Mouse (Mus musculus): ENCODE data around the gene Abca1.

Gene Abca1

DNA sequence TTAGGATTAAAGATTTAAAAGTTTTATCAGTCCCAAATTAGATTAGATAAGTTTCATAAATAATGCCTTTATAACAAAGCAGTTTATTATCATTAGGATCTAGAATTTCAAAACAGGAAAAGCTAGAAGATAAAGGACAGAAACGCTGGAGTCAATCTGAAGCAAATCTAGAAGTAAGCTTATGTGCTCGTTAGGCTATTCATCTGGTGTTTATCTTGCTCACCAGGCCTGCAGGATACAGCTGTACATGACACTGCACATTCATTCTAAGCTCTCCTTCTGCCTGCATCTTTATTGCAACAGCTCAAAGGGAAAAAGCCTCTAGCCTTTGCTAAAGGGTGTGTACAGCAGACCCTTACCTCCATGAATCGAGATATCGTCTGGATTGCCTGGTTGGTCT is 74.1 kb downstream of the Abca1 start:
- no peak for DNase-seq (ENCODE audit: low spot score in 2 of 2)

DNA sequence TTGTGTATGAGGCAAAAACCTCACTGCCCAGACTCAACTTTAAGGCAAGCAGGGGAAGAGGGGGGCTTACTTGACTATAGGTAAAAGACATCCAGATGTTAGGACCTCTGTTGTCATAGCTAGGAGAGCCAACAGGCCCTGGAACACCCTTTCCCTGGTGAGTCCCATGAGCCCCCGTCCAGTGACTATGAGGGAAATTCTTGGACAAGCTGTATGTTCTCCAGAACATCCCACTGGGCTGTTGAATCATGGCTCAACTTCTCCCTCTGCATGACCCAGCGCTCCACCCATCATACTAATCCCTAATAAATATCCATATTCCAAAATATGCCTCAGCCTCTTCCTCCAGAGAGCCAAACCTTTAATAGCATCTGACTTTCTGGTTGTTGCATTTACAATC is 76.6 kb downstream of the Abca1 start:
- DNase-seq (ENCODE audit: low spot score in 2 of 2): no peak

DNA sequence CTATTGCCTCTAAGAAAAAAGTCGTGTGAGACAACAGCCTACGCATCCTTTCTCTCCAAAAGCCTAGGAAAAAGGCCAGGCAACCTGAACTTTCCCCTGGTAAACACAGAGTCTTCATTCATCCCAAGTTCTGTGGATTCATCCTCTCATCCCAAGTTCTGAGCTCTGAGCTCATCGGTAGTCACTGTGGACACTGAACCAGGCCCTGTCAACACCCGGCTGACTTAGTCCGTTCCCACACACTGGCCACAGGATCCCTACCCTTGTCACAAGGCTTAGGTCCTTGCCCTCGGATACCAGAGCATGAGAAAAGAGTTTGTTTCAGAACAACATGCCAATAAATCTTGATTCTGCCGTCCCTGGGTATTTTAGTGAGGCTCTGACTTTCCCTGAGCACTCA is 77.2 kb downstream of the Abca1 start:
- no peak for DNase-seq (ENCODE audit: low spot score in 2 of 2)

DNA sequence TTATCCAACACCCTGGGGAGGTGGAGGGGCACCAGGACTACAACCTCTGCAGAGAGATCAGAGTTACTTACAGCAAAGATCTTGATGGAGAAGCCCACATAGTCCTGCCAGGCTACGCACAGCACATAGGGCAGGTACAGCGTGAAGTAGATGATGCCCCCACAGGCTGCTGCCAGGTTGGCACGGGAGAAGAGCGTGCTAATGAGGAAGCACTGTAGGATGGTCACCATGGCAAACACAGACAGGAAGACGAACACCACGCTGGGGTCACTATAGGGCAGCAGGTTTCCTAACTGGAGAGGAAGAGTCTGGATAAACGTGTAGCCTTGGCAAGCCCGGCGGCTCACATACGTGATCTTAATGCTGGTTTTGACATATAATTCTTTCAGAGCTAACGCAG is 77.8 kb downstream of the Abca1 start:
- no peak for DNase-seq (ENCODE audit: low spot score in 2 of 2)

DNA sequence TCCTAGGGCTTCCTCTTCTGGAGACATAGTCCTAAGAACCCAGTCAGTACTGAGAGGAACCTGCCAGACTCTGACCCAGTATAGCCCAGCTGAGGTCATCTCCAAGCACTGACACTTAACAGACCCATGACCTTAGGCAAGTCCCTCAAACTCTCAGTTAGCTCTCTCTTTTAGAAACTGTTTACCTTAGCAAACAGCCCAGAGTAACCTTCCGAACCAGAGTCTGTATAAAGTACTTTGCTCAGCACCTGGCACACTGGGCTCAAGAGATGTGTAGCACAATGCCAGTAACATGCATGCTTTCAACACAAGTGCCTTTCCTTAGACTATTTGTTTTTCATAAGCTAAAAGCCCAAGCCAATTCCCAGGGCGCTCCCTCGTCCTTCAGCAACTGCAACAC is 79.4 kb downstream of the Abca1 start:
- no peak for DNase-seq (ENCODE audit: low spot score in 2 of 2)

DNA sequence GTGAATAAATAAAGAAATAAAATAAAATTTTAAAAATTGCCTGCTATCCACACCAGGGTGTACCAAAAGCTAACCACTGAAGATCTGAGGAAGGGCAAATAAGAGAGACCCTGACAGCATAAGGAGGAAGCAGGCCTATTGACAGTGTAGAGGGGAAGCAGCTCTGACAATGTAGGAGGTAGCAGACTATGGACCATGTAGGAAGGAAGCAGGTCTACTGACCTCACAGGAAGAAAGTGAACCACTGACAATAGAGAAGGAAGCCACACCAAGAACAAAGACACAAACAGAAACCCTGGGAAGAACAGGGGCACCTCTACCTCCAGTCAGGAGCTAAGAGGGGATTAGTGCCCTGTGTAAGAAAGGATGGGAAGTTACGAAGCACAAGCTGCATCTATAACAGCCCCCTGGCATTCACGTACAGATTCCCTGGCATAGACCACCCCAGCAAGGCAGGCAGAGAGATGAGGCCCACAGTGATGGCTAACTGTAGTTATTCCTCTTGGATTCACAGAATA is 80.8 kb downstream of the Abca1 start:
- no peak for DNase-seq (ENCODE audit: low spot score in 2 of 2)

DNA sequence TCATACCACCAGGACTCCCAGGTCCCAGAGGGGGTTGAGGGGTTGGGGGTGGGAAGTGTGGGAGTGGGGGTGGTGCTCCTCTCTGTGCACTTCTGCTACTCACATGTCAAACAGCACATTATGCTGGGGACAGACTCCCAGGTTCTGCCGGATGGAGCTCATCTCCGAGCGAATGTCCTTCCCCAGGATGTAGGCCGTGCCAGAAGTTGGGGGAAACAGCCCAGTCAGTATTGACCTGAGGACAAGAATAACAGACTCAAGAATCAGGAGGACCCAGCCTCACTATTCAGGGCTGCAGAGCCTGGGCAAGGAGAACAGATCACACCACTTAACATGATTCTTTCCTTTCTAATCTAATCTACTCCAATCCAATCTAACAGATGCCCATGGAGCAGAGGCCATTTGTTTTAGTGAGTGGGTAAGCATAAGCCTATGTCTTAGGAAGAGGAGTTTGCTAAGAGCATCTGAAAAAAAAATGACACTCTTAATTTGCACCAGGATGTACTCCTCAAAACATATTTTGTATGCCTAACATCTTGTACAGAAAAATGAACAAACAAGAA is 82.8 kb downstream of the Abca1 start:
- no peak for DNase-seq (ENCODE audit: low spot score in 2 of 2)

DNA sequence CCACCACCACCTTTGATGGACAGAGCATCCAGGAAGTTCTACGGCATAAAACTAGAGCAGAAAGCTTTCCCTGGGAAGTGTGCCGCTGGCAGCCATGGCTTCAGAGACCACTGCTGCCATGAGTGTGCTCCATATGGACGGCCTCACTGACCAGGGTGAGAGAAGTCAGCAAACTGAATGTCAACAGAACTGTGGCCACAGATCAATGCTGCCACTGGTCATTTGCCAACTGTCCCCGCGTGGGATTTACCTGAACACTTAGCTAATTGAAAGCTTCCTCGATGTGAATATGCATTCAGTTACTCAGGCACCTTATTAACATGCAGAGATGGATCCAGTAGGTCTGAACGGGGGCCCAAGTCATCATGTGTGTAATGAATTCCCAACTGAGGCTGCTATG is 86.7 kb downstream of the Abca1 start:
- no peak for DNase-seq (ENCODE audit: low spot score in 2 of 2)

DNA sequence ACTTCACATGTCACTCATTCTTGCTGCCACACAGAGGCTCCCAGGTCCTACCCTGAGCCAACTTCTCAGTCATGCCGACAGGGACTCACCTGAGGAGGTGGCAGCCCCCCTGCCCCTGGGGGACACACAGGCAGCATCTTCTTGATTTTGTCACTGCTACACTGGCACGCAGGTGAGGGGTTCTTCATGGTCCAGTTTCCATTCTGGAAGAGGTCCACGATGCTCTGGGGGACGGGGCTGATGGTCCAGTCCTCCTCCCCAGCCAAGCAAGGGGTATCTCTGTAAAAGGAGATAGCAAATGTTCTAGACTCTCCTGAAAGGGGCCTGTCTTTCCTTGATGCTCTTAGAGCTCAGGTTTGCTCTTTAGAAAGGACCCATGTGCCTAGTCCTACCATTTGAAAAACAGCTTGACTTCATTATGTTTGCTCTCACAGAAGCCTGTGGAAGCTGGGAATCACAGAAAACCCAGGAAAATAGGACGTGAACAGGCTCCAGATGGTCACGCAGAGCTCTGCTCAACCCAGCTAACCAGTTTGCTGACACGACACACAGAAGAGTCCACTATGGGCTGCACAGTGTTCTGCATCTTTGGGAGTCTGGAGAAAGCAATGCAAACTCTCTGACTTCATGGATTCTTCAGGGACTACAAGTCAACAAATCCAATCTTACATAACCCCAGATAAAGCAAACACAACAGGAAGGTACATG is 97.2 kb downstream of the Abca1 start:
- DNase-seq (ENCODE audit: low spot score in 2 of 2): no peak

DNA sequence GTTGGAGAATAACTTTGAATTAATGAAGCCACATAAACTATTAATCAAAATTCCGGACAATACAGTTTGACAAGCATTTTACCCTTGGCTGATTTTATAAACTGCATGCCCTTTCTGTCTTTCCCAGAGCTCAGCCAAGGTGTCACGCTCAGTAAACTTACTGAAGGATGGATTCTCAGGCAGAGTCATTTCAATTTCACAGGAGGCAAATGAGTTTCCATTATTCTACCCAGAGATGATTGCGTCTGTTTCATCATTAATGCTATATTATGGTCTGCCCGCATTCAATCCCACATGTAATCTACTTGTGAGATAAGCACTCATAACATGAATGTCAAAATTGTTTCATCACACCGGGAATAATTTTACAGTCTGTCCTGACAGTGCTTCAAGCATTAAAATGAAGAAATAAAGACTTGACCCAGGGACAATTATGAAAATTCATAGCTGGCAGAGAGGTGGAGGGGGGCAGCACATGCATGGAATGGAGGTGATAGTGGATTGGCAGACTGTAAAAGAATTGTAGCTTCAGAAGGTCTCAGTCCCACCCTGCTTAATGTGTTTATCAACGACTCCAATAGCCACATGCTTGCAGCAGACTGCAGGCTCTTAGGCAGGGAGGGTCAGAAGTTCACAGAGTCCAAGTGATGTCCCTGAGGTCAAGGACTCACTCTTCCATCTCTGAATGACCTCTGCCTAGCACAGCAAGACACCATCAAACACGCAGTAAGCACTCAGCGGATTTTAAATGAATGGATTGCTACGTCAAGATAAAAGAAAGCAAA is 113.3 kb downstream of the Abca1 start:
- DNase-seq (ENCODE audit: low spot score in 2 of 2): no peak

DNA sequence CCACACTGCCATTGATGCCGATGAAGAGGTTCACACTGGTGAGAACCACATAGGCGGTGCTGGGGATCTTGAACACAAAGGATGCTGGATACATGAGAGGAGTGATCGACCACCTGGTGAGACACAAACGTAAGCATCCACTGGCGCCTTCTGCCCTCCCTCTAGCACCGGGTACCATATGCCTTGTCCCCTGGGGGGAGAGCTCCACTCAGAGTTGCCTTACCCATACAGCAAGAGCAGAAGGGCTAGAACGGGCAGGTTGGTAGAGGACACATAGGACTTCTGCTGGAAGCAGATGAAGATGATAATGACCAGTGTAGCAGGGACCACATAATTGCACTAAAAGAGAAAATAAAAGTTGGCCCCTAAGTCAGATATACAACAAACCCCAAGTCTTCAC is 113.9 kb downstream of the Abca1 start:
- DNase-seq (ENCODE audit: low spot score in 2 of 2): no peak

DNA sequence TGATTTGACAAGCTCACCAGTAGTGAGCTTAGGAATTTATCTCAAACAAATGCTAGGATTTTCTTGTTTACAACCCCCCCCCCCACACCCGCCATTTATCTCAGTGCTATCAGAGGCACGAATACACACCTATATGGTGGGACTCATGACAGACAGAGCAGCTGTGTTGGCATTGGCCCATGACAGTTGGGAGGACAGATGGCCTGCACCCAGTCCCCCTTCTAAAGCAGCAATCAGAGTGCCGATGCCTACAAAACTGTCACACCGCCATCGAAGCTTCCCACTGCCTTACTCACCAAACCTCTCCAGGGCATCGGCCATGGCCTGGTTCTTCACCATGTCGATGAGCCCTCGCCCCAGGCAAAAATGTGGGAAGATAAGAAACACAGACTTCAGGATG is 115.9 kb downstream of the Abca1 start:
- no peak for DNase-seq (ENCODE audit: low spot score in 2 of 2)

DNA sequence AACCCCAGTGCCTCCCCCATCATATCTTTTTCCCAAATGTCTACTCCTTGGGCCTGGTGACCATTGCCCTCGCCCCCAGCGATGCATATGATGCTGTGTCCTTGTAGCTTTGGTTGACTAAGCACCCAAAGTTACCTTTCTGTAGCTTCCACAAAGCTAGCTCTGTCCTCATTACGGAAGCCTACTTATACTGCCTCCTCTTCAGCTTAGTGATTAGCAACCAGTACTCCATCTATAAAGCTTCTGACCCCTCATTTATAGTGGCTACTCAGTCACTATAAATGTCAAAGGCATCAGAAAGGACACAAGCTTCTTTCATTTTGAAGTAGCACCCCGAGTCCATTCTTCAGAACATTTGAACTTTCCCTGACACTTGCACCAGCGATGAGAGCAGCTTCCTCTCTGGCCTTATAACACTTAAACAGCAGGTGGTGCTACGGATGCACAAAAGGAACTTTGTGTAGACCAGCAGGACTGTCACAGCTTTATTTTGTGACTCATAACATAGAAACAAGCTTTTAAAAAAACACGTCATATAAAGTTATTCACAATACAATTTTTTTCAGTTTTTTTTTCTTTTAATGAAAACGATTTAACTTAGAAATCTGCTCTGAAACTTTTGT is 129.3 kb downstream of the Abca1 start:
- no peak for DNase-seq (ENCODE audit: low spot score in 2 of 2)

DNA sequence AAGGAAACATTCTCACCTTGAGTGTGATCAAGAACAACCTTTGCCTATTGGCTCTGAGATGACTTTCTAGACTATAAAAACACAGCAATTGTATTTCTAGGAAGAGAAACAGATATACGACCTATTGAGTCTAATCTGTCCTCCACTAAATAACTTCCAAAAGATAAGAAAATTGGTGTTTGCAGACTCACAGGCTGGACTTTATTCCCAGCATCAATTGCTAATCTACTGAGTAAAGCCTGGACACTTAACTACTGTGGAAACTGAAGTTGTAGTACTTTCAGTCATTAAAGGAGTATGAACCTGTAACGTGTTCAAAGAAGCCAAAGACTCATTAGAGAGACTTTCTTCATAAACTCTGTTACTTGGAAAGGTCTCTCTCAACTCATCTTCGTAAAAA is 131.9 kb downstream of the Abca1 start:
- DNase-seq (ENCODE audit: low spot score in 2 of 2): no peak

DNA sequence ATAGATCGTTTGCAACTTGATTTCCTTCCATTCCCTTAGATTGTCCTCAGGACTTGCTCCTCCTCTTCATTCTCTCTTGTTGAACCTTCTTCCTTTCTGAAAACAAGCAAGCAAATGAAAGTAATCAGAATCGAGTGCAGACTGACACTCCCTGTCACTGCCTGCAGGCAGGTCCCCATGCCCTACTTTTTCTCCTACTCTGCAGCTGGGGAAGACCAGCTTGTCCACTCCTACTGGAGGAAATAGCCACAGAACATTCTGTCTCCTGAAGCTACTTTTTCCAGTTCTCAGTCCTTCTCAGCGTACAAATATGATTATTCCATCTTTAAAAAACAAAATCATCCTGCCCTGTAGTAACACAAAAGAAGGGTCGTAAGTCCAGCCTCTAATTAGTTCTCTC is 135.3 kb downstream of the Abca1 start:
- no peak for DNase-seq (ENCODE audit: low spot score in 2 of 2)

DNA sequence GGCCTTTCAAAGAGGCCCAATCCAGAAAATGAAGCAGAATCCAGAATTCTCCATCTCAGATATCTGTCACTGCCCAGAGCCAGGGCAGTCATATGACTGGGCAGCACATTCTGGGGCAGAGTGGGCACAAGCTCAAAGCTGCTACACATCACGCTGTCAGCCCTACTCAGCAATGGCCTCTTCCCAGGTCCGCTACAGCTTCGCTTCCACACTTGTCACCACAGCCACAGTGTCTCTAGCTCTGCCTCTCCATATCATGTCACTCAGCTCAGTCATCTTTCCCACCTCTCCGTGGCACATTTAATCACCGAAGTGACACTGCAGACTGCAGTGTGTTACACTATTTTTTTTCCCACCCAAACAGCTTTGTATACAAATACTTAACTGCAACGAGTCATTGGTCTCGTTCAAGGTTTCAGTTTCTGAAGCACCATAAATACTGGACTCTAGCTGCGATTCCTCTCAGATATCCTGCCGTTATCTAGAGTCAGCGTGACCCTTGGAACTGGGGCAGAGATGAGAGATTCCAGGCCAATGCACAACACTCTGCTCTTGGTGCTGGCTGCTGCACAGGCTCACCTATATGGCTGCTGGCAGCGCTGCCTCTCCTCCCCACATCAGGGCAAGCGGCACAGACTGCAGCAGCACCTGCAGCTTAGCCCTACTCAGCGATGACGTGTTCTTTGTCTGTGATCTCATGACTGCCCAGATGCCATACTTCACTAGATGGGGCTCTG is 136.3 kb downstream of the Abca1 start:
- no peak for DNase-seq (ENCODE audit: low spot score in 2 of 2)

DNA sequence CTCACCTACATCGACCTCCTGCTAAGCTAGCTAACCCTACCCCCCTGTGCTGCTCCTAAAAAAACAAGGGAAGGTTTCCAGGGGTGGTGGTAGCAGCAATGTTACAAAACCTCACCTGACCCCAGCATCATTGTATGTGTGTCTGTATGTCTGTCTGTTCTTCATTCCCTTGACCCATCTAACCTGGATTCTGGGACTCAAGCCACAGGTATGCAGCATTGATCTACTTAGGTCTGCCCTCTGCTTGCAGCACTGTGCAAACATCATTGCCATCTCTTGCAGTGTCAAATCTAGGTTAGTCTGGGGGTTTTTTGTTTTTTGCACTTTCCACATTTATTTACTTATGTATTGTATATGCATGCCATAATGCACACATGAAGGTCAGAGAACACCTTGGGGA is 141.3 kb downstream of the Abca1 start:
- no peak for DNase-seq (ENCODE audit: low spot score in 2 of 2)

DNA sequence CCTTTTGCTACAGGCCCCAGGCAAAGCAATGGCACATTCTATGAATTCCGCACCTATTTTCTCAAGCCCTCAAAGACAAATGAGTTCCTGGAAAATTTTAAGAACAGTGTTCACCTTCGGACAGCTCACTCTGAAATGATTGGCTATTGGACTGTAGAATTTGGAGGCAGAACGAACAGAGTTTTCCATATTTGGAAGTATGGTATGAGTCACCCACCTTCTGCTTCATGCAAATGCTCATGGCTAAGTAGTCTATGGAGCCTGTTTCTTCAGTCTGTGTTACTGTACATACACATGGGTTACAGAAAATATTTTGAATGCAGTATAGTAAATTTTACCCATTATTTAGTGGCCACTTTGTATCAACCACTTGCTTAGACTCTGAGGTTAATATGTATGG is 144.7 kb downstream of the Abca1 start:
- no peak for DNase-seq (ENCODE audit: low spot score in 2 of 2)

DNA sequence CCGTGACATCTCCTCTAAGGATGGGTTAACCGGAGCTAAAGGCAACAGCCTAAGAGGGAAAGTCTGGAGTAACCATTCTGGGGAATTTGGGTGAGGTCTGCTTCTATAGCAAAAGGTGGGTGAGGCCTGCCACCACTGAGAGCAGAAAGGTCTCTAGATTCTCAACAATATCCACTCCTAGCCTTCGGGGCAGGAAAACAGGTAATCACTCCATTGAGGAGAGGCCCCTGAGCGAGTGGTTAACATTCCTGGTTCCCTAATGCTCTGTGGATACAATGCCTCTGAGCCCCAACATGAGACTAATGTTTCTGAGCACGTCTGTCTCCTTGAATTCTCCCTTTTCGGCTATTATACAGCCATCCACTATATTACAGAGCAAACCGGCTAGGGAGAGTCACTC is 145.3 kb downstream of the Abca1 start:
- DNase-seq (ENCODE audit: low spot score in 2 of 2): no peak

DNA sequence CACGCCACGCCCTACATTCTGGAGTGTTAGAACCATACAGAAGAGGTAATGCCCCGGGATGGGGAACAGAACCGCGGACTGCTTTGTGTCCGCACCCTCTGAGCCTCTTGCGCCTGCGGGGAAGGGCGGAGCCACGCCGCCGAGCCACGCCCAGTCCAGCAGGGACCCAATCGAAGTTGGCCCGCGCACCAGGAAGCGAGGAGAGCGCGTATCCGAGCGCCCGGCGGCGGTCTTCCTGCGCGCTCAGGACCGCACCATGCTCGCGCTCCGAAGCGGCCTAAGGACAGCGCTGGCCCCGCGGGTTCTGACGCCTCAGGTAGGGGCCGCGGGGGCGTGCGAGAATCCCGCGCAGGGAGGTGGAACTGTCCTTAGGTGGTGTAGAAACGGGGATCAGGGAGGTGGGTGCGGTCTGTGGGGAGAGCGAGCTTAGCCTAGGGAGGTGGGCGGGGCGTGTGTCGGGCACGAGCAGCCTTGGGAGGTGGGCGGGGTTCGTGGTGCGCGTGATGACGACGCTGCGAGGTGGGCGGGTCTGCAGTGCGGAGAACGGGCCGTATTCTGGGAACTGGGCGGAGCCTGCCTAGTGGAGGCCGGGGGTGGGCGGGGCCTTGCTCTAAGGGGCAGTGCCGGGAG is 147.8 kb downstream of the Abca1 start, which contains the start of gene Nipsnap3b:
Nipsnap3b (plus strand) TSS at position 149 of the 630 bp plus-strand sequence.
- peak; percentile 96 to 97 for DNase-seq (ENCODE audit: low spot score in 2 of 2)

DNA sequence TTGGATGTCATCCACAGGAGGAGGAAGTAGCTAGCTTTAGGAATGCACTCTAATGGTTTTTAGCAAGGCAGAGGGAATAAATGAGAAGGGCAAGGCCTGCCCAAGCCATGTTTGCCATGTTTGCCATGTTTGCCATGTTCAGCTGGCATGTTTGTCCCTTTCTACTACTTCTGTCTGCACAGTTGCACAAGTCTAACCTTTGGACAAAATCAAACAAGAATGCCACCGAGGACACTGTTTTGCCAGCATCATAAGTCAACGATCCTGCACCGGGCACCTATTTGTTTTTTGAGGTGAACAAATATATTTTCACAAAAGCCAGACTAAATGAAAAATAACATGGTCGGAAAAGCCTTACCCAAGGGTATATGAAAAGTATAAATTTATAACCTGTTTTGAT is 149.8 kb downstream of the Abca1 start:
- DNase-seq (ENCODE audit: low spot score in 2 of 2): no peak
